Mouse (Mus musculus) limb, embryonic 11.5 days (tissue): ENCODE data around the gene Plp2. TPM values are rescaled to one million over a fixed set of nuclear protein-coding genes. Genes with fewer than 3 reads are reported as not detected.
A peak's percentile ranks its signal among the peaks of the same experiment; 100 is the strongest.

Experiments used
- ATAC-seq: fragments of 200-750 bp; cut with Nextera tagmentation; 2 replicates; pipeline ENCODE4 v1.8.0; 2017; ENCODE audit warnings: low read depth; ENCODE audit not compliant: insufficient number of reproducible peaks, low FRiP score, low TSS enrichment
- DNase-seq: peaks from one replicate; pipeline ENCODE4 v3.0.0-alpha.2; 2015; ENCODE audit warnings: low spot score
- H3K27ac ChIP-seq: fragments of 300-500 bp; sonication (generic); replicated peaks from 2 replicates; pipeline ENCODE4 v1.5.1; 2014; ENCODE audit warnings: low read depth, mild to moderate bottlenecking, low read length
- H3K27me3 ChIP-seq: fragments of 300-500 bp; sonication (generic); 2 replicates; pipeline ENCODE4 v1.6.1; 2014; ENCODE audit warnings: mild to moderate bottlenecking, low read length, mixed read lengths; ENCODE audit not compliant: control insufficient read depth, insufficient read depth
- H3K36me3 ChIP-seq: fragments of 300-500 bp; sonication (generic); 2 replicates; pipeline ENCODE4 v1.6.1; 2014; ENCODE audit warnings: mild to moderate bottlenecking, low read length, moderate library complexity, mixed read lengths; ENCODE audit not compliant: control insufficient read depth, insufficient read depth
- H3K4me1 ChIP-seq: fragments of 300-500 bp; sonication (generic); 2 replicates; pipeline ENCODE4 v1.6.1; 2014; ENCODE audit warnings: low read length, mixed read lengths; ENCODE audit not compliant: control insufficient read depth, insufficient read depth
- H3K4me2 ChIP-seq: fragments of 300-500 bp; sonication (generic); 2 replicates; pipeline ENCODE4 v1.6.1; 2014; ENCODE audit warnings: low read depth, mild to moderate bottlenecking, moderate library complexity; ENCODE audit not compliant: severe bottlenecking
- H3K4me3 ChIP-seq: fragments of 300-500 bp; sonication (generic); 2 replicates; pipeline ENCODE4 v1.5.1; 2014; ENCODE audit warnings: low read depth, low read length
- H3K9ac ChIP-seq: fragments of 300-500 bp; sonication (generic); 2 replicates; pipeline ENCODE4 v1.6.1; 2014; ENCODE audit warnings: mild to moderate bottlenecking, low read length
- H3K9me3 ChIP-seq: fragments of 300-500 bp; sonication (generic); 2 replicates; pipeline ENCODE4 v1.6.1; 2016; ENCODE audit warnings: low read length; ENCODE audit not compliant: control insufficient read depth
- WGBS: fragments of 180-500 bp; shearing (Covaris S2); extraction: QIAGEN DNeasy Blood & Tissue Kit; methylation state at CpG from one replicate; pipeline ENCODE4 v1.1.7; 2014; 5-methylcytosine and 5-hydroxymethylcytosine counted together
- polyA plus RNA-seq: library from polyadenylated mRNA; unstranded; fragments of >200 nt; fragmentation: Nextera tagmentation; extraction: Ambion mirVana; gene quantifications from 2 replicates; pipeline ENCODE4 v1.2.1, GENCODE M21; 2014

Plp2 gene
- polyA plus RNA-seq, 1 experiment from 2014 or later = 78.1 TPM

GRCm38 (mm10) chrX:7672739-7673138 is 1.5 kb upstream of the Plp2 start:
- H3K9me3 ChIP-seq = no peaks in the 10 kb centered on the region; the same call in 1 of the 2 replicates
- H3K4me2 ChIP-seq = no peak overlapping the region
- H3K4me3 ChIP-seq = no peak overlapping the region
- H3K36me3 ChIP-seq = no peaks in the 10 kb centered on the region
- no peaks in the 10 kb centered on the region for H3K27me3 ChIP-seq
- H3K9ac ChIP-seq = no peak overlapping the region
- H3K4me1 ChIP-seq = no peaks in the 10 kb centered on the region
- H3K27ac ChIP-seq = no peak overlapping the region
- no peak for ATAC-seq
- DNase-seq = no peak
- WGBS = 31% methylated on average over 6 of the region's 6 CpGs

DNA sequence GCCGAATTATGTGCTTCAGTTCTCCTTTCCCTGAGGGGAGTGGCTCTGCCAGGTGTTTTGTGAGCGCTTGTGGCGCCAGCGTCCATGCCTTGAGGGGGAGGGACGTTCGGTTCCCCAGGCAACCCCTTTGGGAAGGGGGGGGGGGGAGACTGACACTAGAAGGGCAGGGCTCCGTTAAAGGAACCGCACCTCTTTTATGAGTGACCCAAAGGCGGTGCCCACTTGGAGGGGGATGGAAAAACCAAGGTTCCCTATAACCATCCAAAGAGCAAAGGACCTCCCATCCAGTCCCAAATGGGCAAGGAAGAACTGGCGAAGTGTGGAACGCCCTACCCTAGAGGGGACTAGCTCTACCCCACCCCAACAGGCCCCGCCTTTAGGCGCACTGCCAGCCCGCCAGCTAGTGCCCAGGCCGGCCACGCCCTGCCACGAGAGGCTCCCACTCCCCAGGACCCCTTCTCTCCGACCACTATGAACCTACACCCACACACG is 754 bp downstream of the Plp2 start:
- peak overlapping the region; percentile 42 for H3K4me3 ChIP-seq
- 18% methylated on average over 14 of the region's 19 CpGs for WGBS
- H3K27ac ChIP-seq = no peak overlapping the region
- H3K4me2 ChIP-seq = peak overlapping the region; percentile 56
- H3K9ac ChIP-seq = peak overlapping the region; percentile 28
- no peaks in the 10 kb centered on the region; the same call in 1 of the 2 replicates for H3K9me3 ChIP-seq
- DNase-seq = peak; percentile 59
- no peaks in the 10 kb centered on the region for H3K27me3 ChIP-seq
- no peaks in the 10 kb centered on the region for H3K4me1 ChIP-seq
- peak; percentile 71 for ATAC-seq
- H3K36me3 ChIP-seq = no peaks in the 10 kb centered on the region

DNA sequence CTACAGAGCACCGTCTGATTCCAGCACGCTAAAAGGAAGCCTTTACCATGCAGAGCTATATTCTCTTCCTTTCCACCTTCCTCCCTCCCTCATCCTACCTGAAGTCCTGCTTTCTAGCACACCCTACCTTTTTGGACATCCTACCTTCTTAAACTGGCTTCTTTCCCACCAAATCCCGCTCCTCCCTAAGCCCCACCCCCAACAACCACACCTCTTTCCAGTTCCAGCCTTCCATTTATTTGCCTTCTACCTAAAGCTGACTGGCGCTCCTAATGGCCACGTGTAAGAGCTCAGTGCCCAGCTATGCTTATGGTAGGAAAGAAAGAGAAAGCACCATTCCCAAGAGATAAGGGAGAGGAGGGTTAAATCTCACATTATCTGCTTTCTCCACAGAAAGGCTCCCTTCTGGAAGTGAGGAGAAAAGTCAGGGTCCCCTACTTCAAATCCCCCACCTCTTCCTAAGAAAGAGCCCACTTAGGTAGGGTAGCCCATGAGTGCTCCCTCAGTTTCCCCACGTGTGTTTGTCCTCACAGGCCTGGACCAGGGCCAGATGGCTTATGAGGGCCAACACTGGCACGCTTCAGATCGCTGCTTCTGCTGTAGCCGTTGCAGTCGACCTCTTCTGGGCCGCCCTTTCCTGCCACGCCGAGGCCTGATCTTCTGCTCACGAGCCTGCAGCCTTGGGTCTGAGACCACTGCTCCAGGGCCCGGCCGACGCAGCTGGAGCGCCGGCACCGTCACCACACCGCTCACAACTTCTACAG is 5.3 kb downstream of the Plp2 start:
- ATAC-seq (no peak), DNase-seq (no peak)
- no peak overlapping the region for H3K9ac ChIP-seq
- H3K27ac ChIP-seq = no peak overlapping the region
- H3K27me3 ChIP-seq = no peaks in the 10 kb centered on the region
- no peaks in the 10 kb centered on the region for H3K4me1 ChIP-seq
- H3K4me3 ChIP-seq = no peak overlapping the region
- 77% methylated on average over 21 of the region's 21 CpGs for WGBS
- H3K36me3 ChIP-seq = no peaks in the 10 kb centered on the region
- no peak overlapping the region for H3K4me2 ChIP-seq
- no peaks in the 10 kb centered on the region for H3K9me3 ChIP-seq

GRCm38 (mm10) chrX:7664791-7665190 is 6.4 kb downstream of the Plp2 start:
- no peaks in the 10 kb centered on the region for H3K36me3 ChIP-seq
- ATAC-seq = no peak
- H3K27me3 ChIP-seq = no peaks in the 10 kb centered on the region
- no peaks in the 10 kb centered on the region for H3K9me3 ChIP-seq
- 90% methylated on average over 11 of the region's 11 CpGs for WGBS
- H3K4me1 ChIP-seq = no peaks in the 10 kb centered on the region
- H3K27ac ChIP-seq = no peak overlapping the region
- H3K4me2 ChIP-seq = no peak overlapping the region
- no peak for DNase-seq
- no peak overlapping the region for H3K9ac ChIP-seq
- no peak overlapping the region for H3K4me3 ChIP-seq

DNA sequence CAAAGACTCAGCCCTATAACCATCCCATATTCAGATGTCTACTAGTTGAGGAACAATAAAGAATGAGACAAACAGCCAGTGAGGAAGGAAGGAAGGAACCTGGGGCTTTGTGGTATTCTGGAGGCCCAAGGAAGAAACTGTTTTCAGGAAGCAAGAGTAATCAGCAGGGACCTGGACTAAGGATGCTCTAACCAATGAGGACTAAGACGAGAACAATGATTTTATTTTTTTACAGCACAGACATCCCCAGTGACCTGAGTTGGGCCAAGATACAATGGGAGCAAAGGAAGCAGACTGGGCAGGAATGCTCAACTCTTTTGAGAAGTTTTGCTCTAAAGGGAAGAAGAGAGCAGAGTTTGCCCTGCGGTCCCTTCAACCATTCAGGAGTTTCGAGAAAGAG is 8.3 kb downstream of the Plp2 start:
- Histone ChIP-seq H3K36me3 (no peaks in the 10 kb centered on the region), H3K9ac (no peak overlapping the region), H3K27ac (no peak overlapping the region), H3K4me2 (no peak overlapping the region), H3K4me3 (no peak overlapping the region), H3K4me1 (no peaks in the 10 kb centered on the region), H3K27me3 (no peaks in the 10 kb centered on the region), H3K9me3 (no peaks in the 10 kb centered on the region)
- WGBS = 82% methylated on average over 3 of the region's 3 CpGs
- DNase-seq = no peak
- no peak for ATAC-seq

- no peaks in the 10 kb centered on the region for H3K9me3 ChIP-seq
- H3K9ac ChIP-seq = no peak overlapping the region
- no peaks in the 10 kb centered on the region for H3K36me3 ChIP-seq
- no peak overlapping the region for H3K27ac ChIP-seq
- H3K4me3 ChIP-seq = no peak overlapping the region
- no peaks in the 10 kb centered on the region for H3K27me3 ChIP-seq
- no peak overlapping the region for H3K4me2 ChIP-seq
- no peaks in the 10 kb centered on the region for H3K4me1 ChIP-seq
- DNase-seq (no peak), ATAC-seq (no peak)
- 84% methylated on average over 4 of the region's 4 CpGs for WGBS
These were observed 10.1 kb downstream of the Plp2 start for GRCm38 (mm10) chrX:7661086-7661485.

GRCm38 (mm10) chrX:7658785-7659589 is 12.2 kb downstream of the Plp2 start:
- H3K27ac ChIP-seq = 0 out of 2 replicates have a peak overlapping the region, but pooled peaks have one; percentile 30

GRCm38 (mm10) chrX:7658031-7658784 is 13.0 kb downstream of the Plp2 start:
- no peaks in the 10 kb centered on the region for H3K27me3 ChIP-seq
- ATAC-seq (peak; percentile 73), DNase-seq (peak; percentile 51)
- peak overlapping the region; percentile 38; the same call in 1 of the 2 replicates for H3K4me3 ChIP-seq
- H3K4me1 ChIP-seq = no peaks in the 10 kb centered on the region
- H3K4me2 ChIP-seq = peak overlapping the region; percentile 47
- 26% methylated on average over 13 of the region's 15 CpGs for WGBS
- H3K36me3 ChIP-seq = no peaks in the 10 kb centered on the region
- no peaks in the 10 kb centered on the region for H3K9me3 ChIP-seq
- H3K27ac ChIP-seq = peak overlapping the region; percentile 42; the same call in 1 of the 2 replicates
- peak overlapping the region; percentile 22 for H3K9ac ChIP-seq

More at GRCm38 (mm10) chrX:7658785-7659589, 12.2 kb downstream of the Plp2 start:
- WGBS = 31% methylated on average over 11 of the region's 11 CpGs
- H3K4me3 ChIP-seq = peak overlapping the region; percentile 38; the same call in 1 of the 2 replicates
- DNase-seq (no peak), ATAC-seq (peak; percentile 62)
- no peaks in the 10 kb centered on the region for H3K36me3 ChIP-seq
- H3K9ac ChIP-seq = no peak overlapping the region
- H3K9me3 ChIP-seq = no peaks in the 10 kb centered on the region
- H3K4me1 ChIP-seq = no peaks in the 10 kb centered on the region
- no peaks in the 10 kb centered on the region for H3K27me3 ChIP-seq
- peak overlapping the region; percentile 47; the same call in 1 of the 2 replicates for H3K4me2 ChIP-seq
